Mouse (Mus musculus): ENCODE data around the gene Obscn.

- TF ChIP-seq CTCF (IDR thresholded peaks at IDR 0.05; ENCODE audit: control insufficient read depth, insufficient read depth, low read length) = no peak
- TF ChIP-seq POLR2A (IDR thresholded peaks at IDR 0.05; ENCODE audit: borderline replicate concordance, control insufficient read depth, low read depth, low read length) = no peak
Measured at GRCm38 (mm10) chr11:59135904-59136452, at the start of gene Obscn.
